Mouse (Mus musculus): ENCODE measurements at regions not wholly inside any gene's neighbourhood (a gene's known extent, or its start where the extent isn't known, plus 50 kb on each side); places are given as distances from the start of the nearest gene placed in this dataset.

DNA sequence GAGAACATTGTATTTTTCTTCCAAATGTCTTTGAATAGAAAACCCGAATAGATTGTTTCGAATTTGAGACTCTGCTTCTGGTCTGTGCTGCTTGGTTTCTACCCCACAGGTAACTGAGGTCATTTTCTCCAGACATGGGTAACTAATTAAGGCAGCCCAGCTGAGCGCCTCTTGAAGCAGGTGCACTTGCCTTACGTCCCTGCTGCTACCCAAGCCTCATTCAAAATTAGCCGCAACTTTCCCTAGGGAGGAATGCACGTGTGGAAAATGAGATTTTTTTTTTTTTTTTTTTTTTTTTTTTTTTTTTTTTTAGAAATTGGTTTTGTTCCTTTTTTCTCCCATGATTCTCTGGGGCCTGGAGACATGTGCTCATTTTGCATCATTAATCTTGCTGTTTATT is 245.1 kb downstream of the Slc30a10 start:
- TF ChIP-seq CTCF (IDR thresholded peaks at IDR 0.05; ENCODE audit: low read depth, low read length) (no peak), POLR2A (IDR thresholded peaks at IDR 0.05; ENCODE audit: insufficient read depth, low read length) (no peak)

All from ES-Bruce4 (cell line).